Mouse (Mus musculus): ENCODE measurements around the gene Atg3. TPM values are rescaled to one million over a fixed set of nuclear protein-coding genes. Genes with fewer than 3 reads are reported as not detected.

Atg3 gene
- total and polyA plus RNA-seq, 3 experiments, result 25.8 to 39.8 TPM; not detected in 1

GRCm38 (mm10) chr16:45145119-45145518 lies 13.5 kb upstream of the Atg3 start:
- H3K9ac ChIP-seq (ENCODE audit: control insufficient read depth, low read depth, low read length, poor library complexity, severe bottlenecking), result no peak overlapping the region
- H3K36me3 ChIP-seq (ENCODE audit: control insufficient read depth in 1 of 2, insufficient read depth in 2 of 2, low read length in 2 of 2), result peaks cover 0 to 21% of the 10 kb centered on the region in 2 experiments
- TF ChIP-seq RAD21 (IDR thresholded peaks at IDR 0.05; ENCODE audit: low read depth, low read length) (no peak), CTCF (IDR thresholded peaks at IDR 0.05 in 2 of 3, conservative IDR thresholded peaks at IDR 0.05 in 1 of 3; ENCODE audit: control insufficient read depth in 1 of 3, insufficient read depth in 1 of 3, low read depth in 2 of 3, low read length in 3 of 3, poor library complexity in 1 of 3, severe bottlenecking in 1 of 3) (no peak), MYC (IDR thresholded peaks at IDR 0.05; ENCODE audit: low read depth, low read length) (0 out of 2 replicates have a peak, but pooled peaks have one; percentile 21), EP300 (IDR thresholded peaks at IDR 0.05; ENCODE audit: low read depth in 1 of 2, low read length in 2 of 2) (peak in 1 of 2 experiments; percentile 70; a peak in 1 of 4 replicates), ETS1 (IDR thresholded peaks at IDR 0.05; ENCODE audit: low read depth, low read length) (peak; percentile 27; the same call in 1 of the 2 replicates), RCOR1 (IDR thresholded peaks at IDR 0.05; ENCODE audit: low read depth, low read length) (no peak), SIN3A (IDR thresholded peaks at IDR 0.05; ENCODE audit: low read length) (peak; percentile 49), MEF2A (IDR thresholded peaks at IDR 0.05; ENCODE audit: extremely low read depth, insufficient replicate concordance, low read depth, low read length, poor library complexity, severe bottlenecking) (no peak), GATA1 (IDR thresholded peaks at IDR 0.05; ENCODE audit: low read depth, low read length) (peak; percentile 64)

GRCm38 (mm10) chr16:45148488-45149082 lies 10.0 kb upstream of the Atg3 start:
- no peaks in the 10 kb centered on the region for H3K27me3 ChIP-seq (ENCODE audit: control insufficient read depth in 1 of 2, insufficient read depth in 2 of 2, low read length in 2 of 2)
- H3K36me3 ChIP-seq (ENCODE audit: control insufficient read depth in 1 of 2, insufficient read depth in 2 of 2, low read length in 2 of 2), result peaks cover 0 to 12% of the 10 kb centered on the region in 2 experiments; a peak in 2 of 4 replicates

More at GRCm38 (mm10) chr16:45145119-45145518, 13.5 kb upstream of the Atg3 start:
- Histone ChIP-seq H3K4me1 (ENCODE audit: control insufficient read depth in 1 of 2, insufficient read depth in 2 of 2, low read length in 2 of 2) (peaks cover 5 to 8% of the 10 kb centered on the region in 2 experiments), H3K27me3 (ENCODE audit: control insufficient read depth in 1 of 2, insufficient read depth in 2 of 2, low read length in 2 of 2) (no peaks in the 10 kb centered on the region), H3K9me3 (replicated peaks; ENCODE audit: insufficient read depth, low read length) (no peaks in the 10 kb centered on the region), H3K4me3 (ENCODE audit: control insufficient read depth in 1 of 2, insufficient read depth in 1 of 2, low read depth in 2 of 2, low read length in 2 of 2) (no peak overlapping the region), H3K79me2 (ENCODE audit: control insufficient read depth, insufficient read depth, low read length, poor library complexity) (no peaks in the 10 kb centered on the region), H3K27ac (ENCODE audit: control insufficient read depth, low read depth, low read length) (no peak overlapping the region; the same call in 1 of the 2 replicates)
- DNase-seq (ENCODE audit: low read depth, low spot score), result peak; percentile 77

More at GRCm38 (mm10) chr16:45148488-45149082, 10.0 kb upstream of the Atg3 start:
- no peak for DNase-seq (ENCODE audit: low read depth, low spot score)
- H3K9me3 ChIP-seq (replicated peaks; ENCODE audit: insufficient read depth, low read length), result no peaks in the 10 kb centered on the region
- TF ChIP-seq GATA1 (IDR thresholded peaks at IDR 0.05; ENCODE audit: low read depth, low read length) (no peak), TCF12 (IDR thresholded peaks at IDR 0.05; ENCODE audit: low read depth, low read length) (no peak), RCOR1 (IDR thresholded peaks at IDR 0.05; ENCODE audit: low read depth, low read length) (no peak), HCFC1 (IDR thresholded peaks at IDR 0.05; ENCODE audit: low read depth, low read length) (no peak), MYC (IDR thresholded peaks at IDR 0.05; ENCODE audit: low read depth, low read length) (no peak), JUND (IDR thresholded peaks at IDR 0.05; ENCODE audit: low read depth, low read length) (no peak), CHD1 (IDR thresholded peaks at IDR 0.05; ENCODE audit: low read depth, low read length) (no peak), MAZ (IDR thresholded peaks at IDR 0.05; ENCODE audit: low read depth, low read length) (no peak), CTCF (IDR thresholded peaks at IDR 0.05 in 2 of 3, conservative IDR thresholded peaks at IDR 0.05 in 1 of 3; ENCODE audit: control insufficient read depth in 1 of 3, insufficient read depth in 1 of 3, low read depth in 2 of 3, low read length in 3 of 3, poor library complexity in 1 of 3, severe bottlenecking in 1 of 3) (no peak), ELF1 (IDR thresholded peaks at IDR 0.05; ENCODE audit: low read depth, low read length) (no peak), POLR2AphosphoS2 (IDR thresholded peaks at IDR 0.05; ENCODE audit: low read length) (no peak)
- no peaks in the 10 kb centered on the region for H3K79me2 ChIP-seq (ENCODE audit: control insufficient read depth, insufficient read depth, low read length, poor library complexity)
- H3K4me3 ChIP-seq (ENCODE audit: control insufficient read depth in 1 of 2, insufficient read depth in 1 of 2, low read depth in 2 of 2, low read length in 2 of 2), result no peak overlapping the region
- H3K4me1 ChIP-seq (ENCODE audit: control insufficient read depth in 1 of 2, insufficient read depth in 2 of 2, low read length in 2 of 2), result peaks cover 5% of the 10 kb centered on the region in 2 experiments
- H3K9ac ChIP-seq (ENCODE audit: control insufficient read depth, low read depth, low read length, poor library complexity, severe bottlenecking), result no peak overlapping the region
- H3K27ac ChIP-seq (ENCODE audit: control insufficient read depth, low read depth, low read length), result no peak overlapping the region
